Mouse (Mus musculus) embryonic facial prominence, embryonic 14.5 days (tissue): ENCODE measurements around the gene Trim71. TPM values are rescaled to one million over a fixed set of nuclear protein-coding genes. Genes with fewer than 3 reads are reported as not detected.

Experiments used
- ATAC-seq: fragments of 200-750 bp; cut with Nextera tagmentation; 2 replicates; pipeline ENCODE4 v1.8.0; 2017; ENCODE audit warnings: low read depth, moderate number of reproducible peaks, moderate TSS enrichment
- DNase-seq: peaks from one replicate; pipeline ENCODE4 v3.0.0-alpha.2; 2015; ENCODE audit warnings: low spot score
- H3K27ac ChIP-seq: fragments of 300-500 bp; sonication (generic); replicated peaks from 2 replicates; pipeline ENCODE4 v1.5.1; 2014; ENCODE audit warnings: low read depth, mild to moderate bottlenecking, low read length, moderate library complexity
- H3K27me3 ChIP-seq: fragments of 300-500 bp; sonication (generic); replicated peaks from 2 replicates; pipeline ENCODE4 v1.6.1; 2014; ENCODE audit warnings: low read length; ENCODE audit not compliant: control insufficient read depth, insufficient read depth
- H3K36me3 ChIP-seq: fragments of 300-500 bp; sonication (generic); 2 replicates; pipeline ENCODE4 v1.6.1; 2014; ENCODE audit warnings: low read length, mixed read lengths; ENCODE audit not compliant: control insufficient read depth, insufficient read depth
- H3K4me1 ChIP-seq: fragments of 300-500 bp; sonication (generic); 2 replicates; pipeline ENCODE4 v1.6.1; 2014; ENCODE audit warnings: antibody characterized with exemption, low read length; ENCODE audit not compliant: control insufficient read depth, insufficient read depth
- H3K4me2 ChIP-seq: fragments of 300-500 bp; sonication (generic); 2 replicates; pipeline ENCODE4 v1.6.1; 2014; ENCODE audit warnings: low read depth, mild to moderate bottlenecking, low read length, moderate library complexity, mixed read lengths
- H3K4me3 ChIP-seq: fragments of 300-500 bp; sonication (generic); 2 replicates; pipeline ENCODE4 v1.5.1; 2014; ENCODE audit warnings: low read depth, mild to moderate bottlenecking, low read length
- H3K9ac ChIP-seq: fragments of 300-500 bp; sonication (generic); 2 replicates; pipeline ENCODE4 v1.6.1; 2014; ENCODE audit warnings: low read depth, mild to moderate bottlenecking, low read length, moderate library complexity, mixed read lengths
- H3K9me3 ChIP-seq: fragments of 300-500 bp; sonication (generic); 2 replicates; pipeline ENCODE4 v1.6.1; 2016; ENCODE audit warnings: low read length; ENCODE audit not compliant: control insufficient read depth
- WGBS: fragments of 180-500 bp; shearing (Covaris S2); extraction: QIAGEN DNeasy Blood & Tissue Kit; methylation state at CpG from one replicate; pipeline ENCODE4 v1.1.7; 2014; 5-methylcytosine and 5-hydroxymethylcytosine counted together
- polyA plus RNA-seq: library from polyadenylated mRNA; unstranded; fragments of >200 nt; fragmentation: Nextera tagmentation; extraction: Ambion mirVana; gene quantifications from 2 replicates; pipeline ENCODE4 v1.2.1, GENCODE M21; 2014

The Trim71 gene
- polyA plus RNA-seq, 1 experiment from 2014 or later, result 0.06 TPM

- no peak overlapping the region for H3K27ac ChIP-seq
- ATAC-seq (no peak), DNase-seq (no peak)
- peaks cover 64% of the 10 kb centered on the region for H3K27me3 ChIP-seq
- H3K4me3 ChIP-seq, result peak overlapping the region; percentile 25
- no peaks in the 10 kb centered on the region for H3K9me3 ChIP-seq
- peaks cover 3% of the 10 kb centered on the region; the same call in 1 of the 2 replicates for H3K4me1 ChIP-seq
- H3K9ac ChIP-seq, result no peak overlapping the region
- H3K36me3 ChIP-seq, result no peaks in the 10 kb centered on the region
- peak overlapping the region; percentile 95 for H3K4me2 ChIP-seq
- 1% methylated on average over 12 of the region's 12 CpGs for WGBS
These were observed 2.5 kb downstream of the Trim71 start for GRCm38 (mm10) chr9:114561671-114561971.

GRCm38 (mm10) chr9:114560771-114561670 lies 3.1 kb downstream of the Trim71 start:
- H3K36me3 ChIP-seq, result no peaks in the 10 kb centered on the region
- ATAC-seq (no peak), DNase-seq (no peak)
- peak overlapping the region; percentile 95 for H3K4me2 ChIP-seq
- H3K9ac ChIP-seq, result 0 out of 2 replicates have a peak overlapping the region, but pooled peaks have one; percentile 6
- 4% methylated on average over 36 of the region's 36 CpGs for WGBS
- H3K4me1 ChIP-seq, result peaks cover 3% of the 10 kb centered on the region; the same call in 1 of the 2 replicates
- no peak overlapping the region for H3K27ac ChIP-seq
- H3K9me3 ChIP-seq, result no peaks in the 10 kb centered on the region
- H3K4me3 ChIP-seq, result peak overlapping the region; percentile 25
- peaks cover 64% of the 10 kb centered on the region for H3K27me3 ChIP-seq

GRCm38 (mm10) chr9:114560141-114560540 lies 4.0 kb downstream of the Trim71 start:
- Histone ChIP-seq H3K4me1 (peaks cover 3% of the 10 kb centered on the region; the same call in 1 of the 2 replicates), H3K4me2 (no peak overlapping the region)

GRCm38 (mm10) chr9:114557086-114557485 lies 7.1 kb downstream of the Trim71 start:
- no peak overlapping the region for H3K4me3 ChIP-seq
- no peak overlapping the region for H3K4me2 ChIP-seq
- 33% methylated on average over 7 of the region's 7 CpGs for WGBS
- no peak overlapping the region for H3K9ac ChIP-seq
- no peaks in the 10 kb centered on the region for H3K36me3 ChIP-seq
- H3K27me3 ChIP-seq, result peaks cover 36% of the 10 kb centered on the region
- H3K27ac ChIP-seq, result no peak overlapping the region
- no peaks in the 10 kb centered on the region for H3K4me1 ChIP-seq
- ATAC-seq (no peak), DNase-seq (no peak)
- H3K9me3 ChIP-seq, result no peaks in the 10 kb centered on the region

More at GRCm38 (mm10) chr9:114560141-114560540, 4.0 kb downstream of the Trim71 start:
- 19% methylated on average over 7 of the region's 7 CpGs for WGBS
- no peak for ATAC-seq
- H3K9me3 ChIP-seq, result no peaks in the 10 kb centered on the region
- no peak overlapping the region for H3K9ac ChIP-seq
- H3K36me3 ChIP-seq, result no peaks in the 10 kb centered on the region
- H3K27me3 ChIP-seq, result peaks cover 64% of the 10 kb centered on the region
- no peak overlapping the region for H3K4me3 ChIP-seq
- no peak for DNase-seq
- no peak overlapping the region for H3K27ac ChIP-seq

- Histone ChIP-seq H3K4me1 (no peaks in the 10 kb centered on the region), H3K27me3 (peaks cover 29% of the 10 kb centered on the region), H3K4me2 (no peak overlapping the region), H3K4me3 (no peak overlapping the region), H3K36me3 (no peaks in the 10 kb centered on the region), H3K9ac (no peak overlapping the region), H3K27ac (no peak overlapping the region), H3K9me3 (no peaks in the 10 kb centered on the region)
- DNase-seq (no peak), ATAC-seq (no peak)
- 45% methylated on average over 10 of the region's 10 CpGs for whole genome bisulfite sequencing
These were observed 7.8 kb downstream of the Trim71 start for GRCm38 (mm10) chr9:114556276-114556855.

GRCm38 (mm10) chr9:114554355-114554979 lies 9.7 kb downstream of the Trim71 start:
- H3K36me3 ChIP-seq, result no peaks in the 10 kb centered on the region
- 43% methylated on average over 5 of the region's 5 CpGs for WGBS
- H3K27me3 ChIP-seq, result peaks cover 12% of the 10 kb centered on the region
- no peak overlapping the region for H3K4me2 ChIP-seq
- H3K4me1 ChIP-seq, result no peaks in the 10 kb centered on the region
- peak; percentile 82 for ATAC-seq
- no peaks in the 10 kb centered on the region for H3K9me3 ChIP-seq
- peak; percentile 85 for DNase-seq
- no peak overlapping the region for H3K27ac ChIP-seq
- H3K4me3 ChIP-seq, result no peak overlapping the region
- H3K9ac ChIP-seq, result no peak overlapping the region

- no peak for DNase-seq
- Histone ChIP-seq H3K4me3 (no peak overlapping the region), H3K36me3 (no peaks in the 10 kb centered on the region), H3K9me3 (no peaks in the 10 kb centered on the region), H3K4me2 (no peak overlapping the region), H3K27ac (no peak overlapping the region), H3K4me1 (no peaks in the 10 kb centered on the region), H3K9ac (no peak overlapping the region), H3K27me3 (peaks cover 6% of the 10 kb centered on the region; the same call in 1 of the 2 replicates)
- ATAC-seq, result no peak
These were observed 10.3 kb downstream of the Trim71 start for GRCm38 (mm10) chr9:114553828-114554227.

- no peaks in the 10 kb centered on the region for H3K36me3 ChIP-seq
- DNase-seq, result no peak
- H3K27ac ChIP-seq, result no peak overlapping the region
- ATAC-seq, result no peak
- WGBS, result 27% methylated on average over 6 of the region's 6 CpGs
- H3K4me2 ChIP-seq, result no peak overlapping the region
- H3K9me3 ChIP-seq, result no peaks in the 10 kb centered on the region
- peaks cover 6% of the 10 kb centered on the region for H3K4me1 ChIP-seq
- no peak overlapping the region for H3K4me3 ChIP-seq
- H3K27me3 ChIP-seq, result no peaks in the 10 kb centered on the region
- no peak overlapping the region for H3K9ac ChIP-seq
These were observed 14.1 kb downstream of the Trim71 start for GRCm38 (mm10) chr9:114550033-114550432.
